Comparison of ENCODE assay signal across 3 mouse cellular contexts in genomic region chr1:173887026-173887787, GRCm38 (mm10). TPM values are rescaled to one million over a fixed set of nuclear protein-coding genes. Genes with fewer than 3 reads are reported as not detected.
"Had no signal": no experiment of that assay in that cellular context is flagged by ENCODE, and none has a peak within 500 bp of the region (broad histone marks: within the 10 kb centered on the region; RNA-seq: fewer than 3 reads in every experiment).

No protein-coding gene starts in this region.

RNA-seq across cellular contexts. Expression of gene Ifi211, which starts 25.6 kb away (rescaled TPM):
- polyA plus RNA-seq: neural tube, embryonic 14.5 days; testis, adult 2 months had no signal

RNA-seq across cellular contexts. Expression of gene Ifi203, which starts 55.3 kb away (rescaled TPM):
- polyA plus RNA-seq: midbrain, embryonic 10.5 days had no signal
